In the genomic region with DNA sequence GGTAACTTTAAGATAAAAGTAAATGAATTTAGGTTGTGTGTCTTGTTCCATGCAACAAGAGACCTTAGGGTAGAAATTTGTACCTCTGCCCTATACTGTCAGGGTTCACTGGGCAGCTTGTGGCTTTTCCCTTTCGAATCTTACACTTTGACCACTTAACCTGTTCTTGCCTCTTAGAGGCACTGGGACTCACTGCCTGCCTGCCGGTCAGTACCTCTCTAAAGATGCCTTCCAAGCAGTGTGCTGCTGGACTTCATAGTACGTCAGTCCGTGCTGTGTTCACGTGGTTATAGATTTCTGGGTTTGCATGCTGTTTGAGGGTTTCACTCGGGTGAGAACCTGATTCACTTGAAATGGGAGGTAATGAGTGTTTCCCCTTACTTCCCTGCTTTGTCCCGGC, we compare ENCODE assay signal across 8 mouse cellular contexts. TPM values are rescaled to one million over a fixed set of nuclear protein-coding genes. Genes with fewer than 3 reads are reported as not detected.
DNase-seq lines count a peak whose midpoint lies in the region; ATAC-seq and TF ChIP-seq lines count a peak whose summit lies in the region.

No protein-coding gene starts in this region.

- no peaks in the 10 kb centered on the region for H3K27me3 ChIP-seq in embryonic facial prominence, embryonic 11.5 days (ENCODE audit: control insufficient read depth, insufficient read depth, low read length)
- no peaks in the 10 kb centered on the region for H3K27me3 ChIP-seq in intestine, embryonic 16.5 days (replicated peaks; ENCODE audit: control insufficient read depth, insufficient read depth, low read length)

- peak overlapping the region; percentile 95 for H3K27ac ChIP-seq in gastrocnemius, adult 2 months
- no peak overlapping the region for H3K27ac ChIP-seq in embryonic facial prominence, embryonic 11.5 days (replicated peaks; ENCODE audit: low read depth, low read length)
- H3K27ac ChIP-seq in intestine, embryonic 16.5 days (ENCODE audit: low read length): peak overlapping the region; percentile 91

- DNase-seq in gastrocnemius, adult 2 months: no peak
- DNase-seq in gastrocnemius, adult 18-20 months (ENCODE audit: low spot score): no peak
- DNase-seq in embryonic facial prominence, embryonic 11.5 days (ENCODE audit: low spot score): no peak
- no peak for DNase-seq in adrenal gland, adult 2 months
- DNase-seq in frontal cortex, postnatal 10 days (ENCODE audit: low spot score in 2 of 2): no peak
- no peak for DNase-seq in thymus, postnatal 4 days

- TF ChIP-seq CTCF in gastrocnemius, adult 2 months (IDR thresholded peaks at IDR 0.05): no peak

- ATAC-seq in embryonic facial prominence, embryonic 11.5 days (replicated peaks; ENCODE audit: insufficient number of reproducible peaks, low FRiP score, low TSS enrichment, low read depth): peak; percentile 14; the same call in 1 of the 2 replicates
- peak; percentile 59 for ATAC-seq in intestine, embryonic 16.5 days
- peak; percentile 36 for ATAC-seq in megakaryocyte, adult 5-6 weeks (ENCODE audit: poor library complexity, severe bottlenecking)

- H3K9ac ChIP-seq in embryonic facial prominence, embryonic 11.5 days (replicated peaks; ENCODE audit: low read length): 0 out of 2 replicates have a peak overlapping the region, but pooled peaks have one; percentile 0
- peak overlapping the region; percentile 74 for H3K9ac ChIP-seq in intestine, embryonic 16.5 days (ENCODE audit: low read depth, low read length)

- intact Hi-C loops in gastrocnemius, adult 2 months (cut with DNase I): loop anchor here (2.0 kb wide), 1 partner anchor 23 kb away; the partner anchor contains the start of gene Fam214a

- peak overlapping the region; percentile 45 for H3K4me2 ChIP-seq in embryonic facial prominence, embryonic 11.5 days (ENCODE audit: low read depth, low read length)
- H3K4me2 ChIP-seq in intestine, embryonic 16.5 days (ENCODE audit: low read depth, low read length): peak overlapping the region; percentile 59

- 15% methylated on average over 7 of the region's 7 CpGs for WGBS in embryonic facial prominence, embryonic 11.5 days
- 15% methylated on average over 7 of the region's 7 CpGs for WGBS in intestine, embryonic 16.5 days

- H3K4me1 ChIP-seq in embryonic facial prominence, embryonic 11.5 days (ENCODE audit: control insufficient read depth, insufficient read depth, low read length): no peaks in the 10 kb centered on the region
- H3K4me1 ChIP-seq in intestine, embryonic 16.5 days (ENCODE audit: control insufficient read depth, insufficient read depth, low read length): peaks cover 18% of the 10 kb centered on the region

- H3K4me3 ChIP-seq in gastrocnemius, adult 2 months: peak overlapping the region; percentile 70
- peak overlapping the region; percentile 5 for H3K4me3 ChIP-seq in embryonic facial prominence, embryonic 11.5 days (ENCODE audit: low read depth, low read length)
- peak overlapping the region; percentile 63 for H3K4me3 ChIP-seq in intestine, embryonic 16.5 days (ENCODE audit: low read length)

- H3K36me3 ChIP-seq in embryonic facial prominence, embryonic 11.5 days (replicated peaks; ENCODE audit: control insufficient read depth, insufficient read depth, low read depth, low read length): no peaks in the 10 kb centered on the region
- no peaks in the 10 kb centered on the region for H3K36me3 ChIP-seq in intestine, embryonic 16.5 days (ENCODE audit: control insufficient read depth, insufficient read depth, low read length)

- no peaks in the 10 kb centered on the region for H3K9me3 ChIP-seq in embryonic facial prominence, embryonic 11.5 days (replicated peaks; ENCODE audit: control insufficient read depth, low read length)
- H3K9me3 ChIP-seq in intestine, embryonic 16.5 days (ENCODE audit: control insufficient read depth, low read length): no peaks in the 10 kb centered on the region

RNA-seq across cellular contexts. Expression of gene Fam214a, which starts 22.7 kb away (rescaled TPM):
- total RNA-seq in gastrocnemius, adult 2 months (2021): 10 to 100 TPM; 21.0 to 29.4 TPM
- 10 to 100 TPM; 24.5 to 30.3 TPM for total RNA-seq in gastrocnemius, adult 18-20 months (2021)
- polyA plus RNA-seq in embryonic facial prominence, embryonic 11.5 days (2014; fragmentation: Nextera tagmentation; extraction: Ambion mirVana): 11.9 and 13.3 TPM in 2 replicates
- polyA plus RNA-seq in intestine, embryonic 16.5 days (2015; fragmentation: Nextera tagmentation; extraction: Ambion mirVana): 7.6 and 8.6 TPM in 2 replicates
- 11.8 and 14.1 TPM in 2 replicates for total RNA-seq in megakaryocyte, adult 5-6 weeks (2015)
- total RNA-seq in megakaryocyte, adult 5-6 weeks (2017): 9.3 and 10.5 TPM in 2 replicates
- 10 to 100 TPM; 80.1 to 86.7 TPM for total RNA-seq in adrenal gland, adult 2 months (2021)
- polyA plus RNA-seq in adrenal gland, adult 2 months (2012; rRNA removed): 16.7 and 21.1 TPM in 2 replicates

Comparison
In these comparisons a context has a peak if more than half of its experiments do, and no peak if none do; other contexts are left out.
1. H3K4me3 ChIP-seq: peak in every context shown above with its lines; median percentile 70 in gastrocnemius, adult 2 months; 63 in intestine, embryonic 16.5 days; 5 in embryonic facial prominence, embryonic 11.5 days.